Mouse (Mus musculus) gonadal fat pad, adult 2 months (tissue): ENCODE results near the gene Klhdc4. TPM values are rescaled to one million over a fixed set of nuclear protein-coding genes. Genes with fewer than 3 reads are reported as not detected.

Source experiments
- DNase-seq: peaks from one replicate; pipeline ENCODE4 v3.0.0-alpha.2; 2012; ENCODE audit warnings: low read depth
- polyA plus RNA-seq: library from polyadenylated mRNA; depleted of rRNA; stranded (reverse); fragments of >200 nt; gene quantifications from 2 replicates; pipeline ENCODE4 v1.2.3, GENCODE M21; 2012; rRNA removed

Gene Klhdc4
- polyA plus RNA-seq, result 16.5 and 22.0 TPM in 2 replicates

DNA sequence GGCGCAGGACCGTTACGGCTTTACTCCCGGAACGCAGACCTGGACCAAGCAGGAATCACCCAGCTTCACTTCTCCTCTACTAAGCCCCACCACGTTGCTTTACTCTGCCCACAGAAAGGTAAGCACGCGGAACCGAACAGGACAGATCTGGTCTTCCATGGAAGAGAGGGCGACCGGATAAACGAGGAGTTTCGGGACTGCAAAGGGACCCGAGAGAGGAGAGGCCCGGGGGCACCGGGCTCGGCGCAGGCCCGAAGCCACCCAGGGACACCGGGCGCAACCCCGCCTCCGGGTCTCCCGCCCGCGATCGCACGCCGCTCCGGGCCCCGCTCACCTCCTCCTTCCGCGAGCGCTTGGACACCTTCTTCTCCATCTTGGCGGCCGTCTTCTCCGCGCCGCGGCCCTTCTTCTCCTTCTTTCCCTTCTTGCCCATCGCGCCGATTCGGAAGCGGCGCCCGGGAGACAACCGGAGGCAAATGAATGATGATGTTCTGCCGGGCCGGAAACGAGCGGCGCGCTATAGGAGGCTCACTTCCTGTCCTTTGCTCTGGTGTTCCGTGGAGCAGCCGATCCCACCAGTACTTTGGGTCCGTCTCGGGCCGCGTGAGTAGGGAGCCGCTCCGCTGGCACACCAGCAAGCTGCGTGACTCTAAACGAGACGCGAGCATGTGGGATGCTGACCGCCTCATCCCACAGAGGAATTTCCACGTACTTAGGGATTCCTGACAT, at the start of gene Klhdc4:
Klhdc4 (minus strand) TSS at position 522 of the 729 bp plus-strand sequence.
- no peak for DNase-seq

DNA sequence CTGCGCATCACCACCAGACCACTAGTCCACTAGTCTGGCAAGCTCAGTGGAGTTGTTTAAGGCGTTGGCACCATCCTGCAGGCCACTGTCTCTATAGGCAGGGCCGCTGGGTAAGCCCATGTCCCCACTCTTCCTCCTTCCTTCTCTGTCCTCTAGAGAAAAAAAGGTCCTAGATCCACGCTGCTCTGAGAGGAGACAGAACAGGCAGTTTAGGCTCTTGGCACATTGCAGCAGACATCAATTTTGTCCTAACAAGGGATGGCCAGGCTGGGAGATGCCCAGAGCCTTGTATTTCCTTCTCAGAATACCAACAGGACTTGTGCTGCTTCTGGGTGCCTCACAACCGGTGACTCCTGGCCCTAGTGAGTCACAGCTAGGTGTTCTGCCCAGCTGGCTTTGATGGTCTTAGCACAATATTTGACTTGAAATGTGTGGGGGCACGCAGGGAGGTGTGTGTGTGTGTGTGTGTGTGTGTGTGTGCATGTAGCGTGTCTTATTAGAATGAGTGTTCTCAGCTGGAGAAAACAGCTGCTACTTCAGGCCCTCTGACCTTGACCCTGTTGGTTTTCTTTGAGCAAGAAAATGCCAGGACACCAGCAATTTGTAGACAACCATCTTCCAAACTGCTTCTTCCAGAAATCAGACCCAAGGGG, 48.6 kb upstream of the Klhdc4 start:
- no peak for DNase-seq

DNA sequence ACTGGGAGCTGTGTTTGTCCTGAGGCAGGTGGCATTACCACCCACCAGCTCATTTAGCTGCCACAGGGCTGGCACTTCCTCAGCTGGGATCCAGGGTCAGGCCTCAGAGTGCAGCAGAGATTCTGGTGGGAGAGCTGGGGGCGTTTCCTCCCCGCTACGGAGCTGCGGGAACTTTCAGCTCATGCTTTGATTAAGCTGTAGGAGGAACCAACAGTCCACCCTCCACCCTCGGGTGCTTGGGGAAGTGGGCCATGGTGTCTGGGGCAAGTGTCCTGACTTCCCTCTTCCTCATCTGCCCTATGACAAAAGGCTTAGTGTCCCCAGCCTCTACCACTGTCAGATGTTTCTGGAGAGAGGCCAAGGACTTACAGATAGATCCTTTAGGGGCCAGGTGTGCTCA, 47.8 kb upstream of the Klhdc4 start:
- DNase-seq, result no peak

DNA sequence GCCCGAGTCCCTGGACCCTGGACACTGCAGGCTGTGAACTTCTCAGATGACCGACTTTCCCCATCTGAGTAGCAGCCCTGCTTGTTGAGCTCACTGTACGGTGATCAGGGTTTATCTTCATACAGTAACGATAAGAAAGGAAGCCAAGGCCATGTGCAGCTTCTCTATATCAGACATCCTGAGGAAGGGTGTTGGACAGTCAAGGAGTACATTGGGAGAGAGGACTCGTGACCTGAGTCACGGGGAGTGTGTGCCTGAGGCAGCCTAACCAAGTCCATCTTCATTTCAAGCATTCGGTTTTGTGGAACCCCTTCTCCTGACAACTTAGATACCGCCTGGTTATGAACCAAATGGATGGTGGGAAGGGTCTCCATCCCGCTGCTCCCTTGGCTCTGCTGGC, 46.1 kb upstream of the Klhdc4 start:
- DNase-seq, result no peak

DNA sequence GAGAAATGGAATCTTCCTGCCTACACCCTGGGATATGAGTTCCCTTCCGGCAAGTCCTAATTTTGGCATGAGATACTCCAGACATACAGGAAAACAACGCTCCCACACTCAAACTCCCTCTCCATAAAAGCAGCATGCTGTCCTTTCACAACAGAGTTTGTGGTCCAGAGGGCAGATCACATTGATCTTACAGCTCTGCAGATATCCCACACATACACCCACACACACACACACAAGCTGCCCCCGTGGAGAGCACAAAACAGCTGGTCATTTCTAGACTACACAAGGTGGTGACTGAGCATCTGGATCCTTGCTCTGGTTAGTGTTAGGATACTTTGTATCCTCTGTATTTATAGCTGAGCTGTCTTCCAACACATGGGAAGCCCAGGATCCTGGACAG, 45.7 kb upstream of the Klhdc4 start:
- no peak for DNase-seq

DNA sequence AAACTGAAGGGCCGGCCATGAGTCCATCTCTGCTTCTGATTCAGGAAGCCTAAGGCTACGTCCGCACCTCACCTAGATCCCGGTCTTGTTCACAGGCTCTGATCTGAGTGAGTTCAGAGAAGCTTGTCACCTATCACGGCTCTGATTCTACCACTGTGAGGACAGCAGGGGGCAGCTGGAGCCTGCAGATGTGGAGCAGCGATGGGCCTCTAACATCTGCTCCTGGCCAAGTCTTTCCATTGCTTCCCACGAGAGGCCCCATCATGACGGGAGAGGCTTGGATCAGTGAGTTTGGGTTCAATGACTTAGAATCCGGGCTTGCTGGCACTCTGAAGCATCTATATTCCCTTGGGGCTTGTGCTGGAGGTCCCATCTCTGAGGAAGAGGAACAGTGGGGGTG, 44.7 kb upstream of the Klhdc4 start:
- no peak for DNase-seq

DNA sequence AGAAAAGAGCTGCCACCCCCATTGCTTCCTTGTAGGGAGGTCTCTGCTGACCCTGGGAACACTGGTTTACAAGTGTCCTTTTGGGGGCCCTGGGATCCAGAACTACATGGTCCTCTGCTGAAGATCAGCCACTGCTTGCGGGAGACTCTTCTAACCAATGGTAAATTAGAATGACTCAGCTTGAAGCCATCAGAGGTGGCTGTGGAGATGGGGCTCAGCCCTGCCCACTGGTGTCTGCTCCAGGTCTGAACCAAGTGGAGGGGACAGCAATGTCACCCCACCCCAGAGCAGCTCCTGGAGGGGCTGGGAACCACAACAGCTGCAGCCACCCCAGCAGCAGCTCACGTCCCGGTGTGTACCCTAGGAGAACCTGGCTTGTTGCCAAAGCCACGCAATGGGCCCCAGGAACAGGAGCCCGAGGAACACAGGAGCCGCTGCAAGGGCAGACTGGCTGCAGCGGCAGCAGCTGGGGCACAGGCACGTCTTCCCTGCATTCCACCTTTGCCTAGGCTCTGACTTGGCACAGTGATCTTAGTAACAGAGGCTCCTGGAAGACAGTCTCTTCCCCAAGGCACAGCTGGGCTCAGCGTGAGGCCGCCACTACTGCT, 42.6 kb upstream of the Klhdc4 start:
- DNase-seq, result no peak

DNA sequence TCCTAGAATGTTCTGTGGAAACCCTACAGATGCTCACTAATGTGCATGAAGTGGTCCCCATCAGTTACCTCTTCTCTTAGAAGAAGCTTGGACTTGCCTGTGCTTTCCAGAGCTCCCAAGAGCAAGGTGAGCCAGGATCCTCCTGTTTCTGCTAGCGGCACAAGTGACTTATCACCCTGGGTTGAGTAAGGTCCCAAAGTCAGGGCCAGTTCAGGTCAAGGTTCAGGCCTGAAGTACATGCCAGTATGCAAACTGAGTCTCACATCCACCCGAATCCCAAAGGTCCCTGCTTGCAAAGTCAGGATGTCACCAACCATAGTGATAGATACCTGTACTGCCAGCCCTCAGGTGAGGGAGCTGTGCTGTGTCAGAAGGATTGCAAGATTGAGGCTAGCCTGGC, 40.8 kb upstream of the Klhdc4 start:
- no peak for DNase-seq

DNA sequence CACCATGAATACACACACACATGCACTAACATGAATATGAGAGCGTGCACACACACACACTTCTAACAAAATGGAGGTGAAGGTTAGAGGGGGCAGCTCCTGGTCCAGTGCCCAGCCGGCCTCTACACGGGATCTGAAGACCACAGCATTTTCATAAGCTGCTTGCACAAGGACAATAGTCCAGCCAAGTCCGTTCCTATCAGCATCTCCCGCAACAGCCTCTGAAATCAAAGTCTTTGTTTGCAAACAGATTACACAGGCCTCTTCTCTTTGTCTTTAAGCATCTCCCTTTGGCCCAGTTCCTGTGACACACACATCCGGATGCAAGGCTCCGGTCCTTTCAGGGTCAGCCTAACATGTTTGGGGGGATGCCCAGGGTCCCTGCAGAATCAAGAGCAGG, 39.5 kb upstream of the Klhdc4 start:
- no peak for DNase-seq

DNA sequence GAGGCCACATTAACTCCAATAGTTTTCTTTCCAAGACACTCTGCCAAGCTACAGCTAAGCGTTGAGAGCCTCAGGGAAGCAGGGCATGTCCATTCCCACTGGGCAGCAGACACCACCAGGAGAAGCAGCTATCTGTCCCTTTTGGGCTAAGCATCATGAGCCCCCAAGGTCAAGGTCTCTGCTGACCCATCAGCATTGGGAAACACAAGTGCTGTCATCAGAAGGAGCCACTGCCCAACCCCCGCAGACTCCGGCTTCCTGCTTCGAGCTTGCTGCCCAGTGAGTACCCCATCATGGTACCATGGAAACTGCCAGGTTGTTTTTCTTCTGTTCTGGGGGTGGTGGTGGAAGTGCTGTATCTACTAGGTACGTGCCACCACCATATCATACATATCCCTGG, 38.8 kb upstream of the Klhdc4 start:
- no peak for DNase-seq

DNA sequence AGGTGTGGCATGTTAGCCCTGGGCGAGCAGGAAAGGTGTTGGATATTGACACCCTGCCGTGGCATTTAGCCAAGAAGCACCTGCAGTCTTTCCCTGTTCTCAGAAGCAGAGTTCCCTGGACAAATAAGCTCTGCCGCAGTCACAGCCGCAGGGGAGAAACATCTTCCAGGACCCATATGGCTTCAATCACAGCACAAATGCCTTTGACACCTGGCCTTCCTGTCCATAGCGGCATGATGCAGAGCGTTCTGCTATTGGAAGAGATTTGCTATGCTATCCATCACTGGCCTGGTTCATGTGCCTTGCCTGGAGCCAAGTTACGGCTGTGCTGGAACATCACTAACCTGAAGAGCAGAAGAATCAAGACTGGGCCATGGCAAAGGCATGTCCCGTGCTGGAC, 36.0 kb upstream of the Klhdc4 start:
- DNase-seq, result no peak

DNA sequence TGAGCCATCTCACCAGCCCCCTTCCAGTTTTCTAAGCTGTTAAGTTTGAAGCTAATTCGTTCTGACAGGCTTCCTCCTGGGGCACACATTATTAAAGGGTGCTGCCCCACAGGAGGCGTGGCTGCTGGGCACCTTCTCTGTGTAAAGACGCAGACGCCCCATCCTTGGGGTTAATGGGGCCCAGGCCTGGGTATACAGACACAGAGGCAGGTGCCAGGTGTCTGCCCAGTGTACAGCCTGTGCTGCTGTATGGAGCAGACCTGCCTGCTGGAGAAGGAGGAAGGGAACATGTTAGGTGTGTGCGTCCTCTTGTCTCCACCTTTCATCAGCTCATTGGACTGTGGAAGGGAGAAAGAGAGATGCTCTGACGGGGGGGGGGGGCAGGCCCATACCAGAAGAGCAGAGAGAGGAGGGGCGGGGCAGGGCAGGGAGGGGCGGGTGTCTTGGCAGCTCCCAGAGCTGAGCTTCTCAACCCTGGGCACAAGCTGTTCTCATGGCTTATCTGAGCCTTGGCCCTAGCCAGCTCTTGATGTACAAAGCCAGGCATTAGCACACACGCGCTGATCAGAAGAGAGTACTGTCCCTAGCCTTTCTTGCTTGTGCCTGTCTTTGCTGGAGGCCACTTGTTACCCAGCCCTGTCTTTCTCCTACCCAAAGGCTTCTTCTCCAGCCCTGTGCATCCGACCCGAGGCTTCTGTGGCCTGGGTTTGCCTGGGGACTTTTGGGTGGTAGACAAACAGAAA, 32.6 kb upstream of the Klhdc4 start:
- no peak for DNase-seq

DNA sequence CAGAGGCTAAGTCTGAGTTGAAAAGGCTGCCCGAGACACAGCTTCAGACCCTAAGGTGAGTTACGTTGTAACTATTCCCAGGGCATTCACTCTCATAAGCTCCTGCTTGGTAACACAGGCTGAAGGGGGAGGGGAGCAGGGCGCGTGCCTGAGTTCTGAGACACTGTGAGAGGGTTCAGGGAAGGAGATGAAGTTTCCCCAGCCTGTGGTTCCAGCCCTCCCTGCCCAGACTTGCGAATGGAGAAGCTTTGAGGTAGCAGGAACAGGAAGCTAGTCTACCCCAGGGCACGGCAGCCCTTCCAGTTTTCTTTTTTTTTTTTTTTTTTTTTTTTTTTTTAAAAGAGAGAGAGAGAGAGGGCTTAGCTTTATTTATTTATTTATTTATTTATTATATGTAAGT, 31.9 kb upstream of the Klhdc4 start:
- no peak for DNase-seq

DNA sequence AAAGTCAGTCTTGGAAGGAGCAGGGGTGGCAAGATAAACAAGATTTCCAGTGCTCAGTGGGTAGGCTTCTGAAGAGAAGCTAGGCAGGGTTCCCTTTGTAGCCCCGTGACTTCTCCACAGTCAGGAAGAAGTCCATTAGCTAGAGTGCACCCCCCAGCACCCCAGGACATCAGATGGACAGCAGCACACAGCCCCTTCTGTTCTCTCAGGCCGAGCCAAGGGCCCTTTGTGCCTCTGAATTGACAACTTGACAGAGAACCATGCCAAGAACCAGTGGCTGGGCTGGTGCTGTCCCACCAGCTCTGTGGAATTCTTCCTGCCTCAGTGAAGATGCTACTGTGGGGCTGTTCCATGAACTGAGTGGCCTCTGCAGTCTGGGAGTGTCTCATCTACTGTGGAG, 28.4 kb upstream of the Klhdc4 start:
- no peak for DNase-seq

DNA sequence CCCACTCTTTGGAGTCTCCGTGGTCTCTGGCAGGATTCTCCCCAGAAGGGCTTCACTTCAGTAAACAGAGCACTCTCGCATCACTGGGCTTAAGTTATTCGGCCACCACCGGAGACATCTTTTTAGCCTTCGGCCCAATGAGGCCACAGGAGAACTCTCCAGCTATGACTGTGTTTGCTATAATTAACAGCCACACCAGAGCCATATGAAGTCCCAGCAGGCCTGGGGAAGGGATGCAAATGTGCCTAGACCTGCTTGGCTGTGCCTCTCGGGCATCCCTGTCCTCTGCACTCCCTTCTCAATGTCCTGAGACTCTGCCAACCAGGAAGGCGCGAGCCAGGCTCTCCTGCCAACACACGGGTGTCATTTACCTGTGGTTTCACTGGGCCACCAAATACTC, 28.0 kb upstream of the Klhdc4 start:
- no peak for DNase-seq

DNA sequence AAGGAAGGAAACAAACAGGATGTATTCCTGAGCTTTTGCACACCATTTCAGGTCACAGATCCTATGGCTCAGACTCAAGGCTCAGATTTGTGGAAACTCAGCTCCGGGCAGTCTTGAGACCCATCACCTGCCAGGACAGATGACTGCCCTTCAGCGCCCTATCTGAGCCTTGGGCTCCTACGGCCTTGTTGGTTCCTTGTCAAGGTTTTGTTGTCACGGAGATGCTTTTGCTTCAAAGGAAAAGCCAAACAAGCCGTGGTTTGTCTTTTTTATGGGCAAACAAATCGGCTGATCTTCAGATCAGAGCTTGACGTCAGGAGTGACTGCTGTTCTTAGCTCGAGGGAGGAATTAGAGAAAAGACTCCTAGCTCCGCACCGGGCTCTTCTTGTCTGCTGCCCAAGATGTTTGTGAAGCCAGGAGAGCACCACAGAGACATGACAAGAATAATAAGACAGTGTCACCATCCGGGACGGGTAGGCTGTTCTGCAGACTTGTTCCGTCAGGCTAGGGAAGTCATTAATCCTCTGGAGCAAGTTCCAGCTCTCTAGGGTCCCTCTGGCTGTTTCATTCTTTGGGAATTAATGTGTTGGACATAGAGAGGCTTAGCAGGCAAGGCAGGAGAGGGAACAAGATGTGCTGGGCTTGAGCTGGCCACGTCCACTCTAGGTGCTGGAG, 26.8 kb upstream of the Klhdc4 start:
- no peak for DNase-seq

DNA sequence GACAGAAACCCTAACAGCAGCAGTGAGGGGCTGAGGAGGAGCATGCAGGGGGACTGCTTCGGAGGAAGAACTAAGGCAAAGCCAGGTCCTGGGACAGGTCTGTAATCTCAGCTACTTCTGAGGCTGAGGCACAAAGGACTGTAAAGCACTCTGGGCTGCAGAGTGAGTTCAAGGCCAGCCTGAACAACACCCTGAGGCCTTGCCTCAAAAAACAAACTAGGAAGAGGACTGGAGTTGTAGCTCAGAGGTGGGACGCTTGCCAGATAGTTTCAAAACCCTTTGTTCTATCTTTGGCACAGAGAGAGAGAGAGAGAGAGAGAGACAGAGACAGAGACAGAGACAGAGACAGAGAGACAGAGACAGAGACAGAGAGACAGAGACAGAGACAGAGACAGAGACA, 24.2 kb upstream of the Klhdc4 start:
- no peak for DNase-seq

DNA sequence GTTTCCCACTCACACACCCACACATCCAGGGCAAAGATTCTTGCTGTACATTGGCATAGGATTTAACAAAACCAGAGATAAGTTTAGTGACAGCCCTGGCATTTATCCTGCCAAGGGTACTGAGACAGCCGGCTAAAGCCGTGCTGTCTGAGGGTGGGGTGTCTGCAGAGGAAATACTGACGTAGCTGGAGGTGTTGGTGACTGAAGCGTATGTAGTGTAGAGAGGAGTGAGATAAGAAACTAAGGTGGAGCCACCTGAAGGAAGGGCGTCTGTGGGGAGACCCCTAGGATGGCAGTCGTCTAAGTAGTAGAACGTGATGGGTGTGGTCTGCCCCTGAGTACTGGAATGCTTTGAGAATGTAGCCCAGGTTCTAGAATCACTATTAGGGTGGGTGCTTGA, 23.1 kb upstream of the Klhdc4 start:
- DNase-seq, result no peak

DNA sequence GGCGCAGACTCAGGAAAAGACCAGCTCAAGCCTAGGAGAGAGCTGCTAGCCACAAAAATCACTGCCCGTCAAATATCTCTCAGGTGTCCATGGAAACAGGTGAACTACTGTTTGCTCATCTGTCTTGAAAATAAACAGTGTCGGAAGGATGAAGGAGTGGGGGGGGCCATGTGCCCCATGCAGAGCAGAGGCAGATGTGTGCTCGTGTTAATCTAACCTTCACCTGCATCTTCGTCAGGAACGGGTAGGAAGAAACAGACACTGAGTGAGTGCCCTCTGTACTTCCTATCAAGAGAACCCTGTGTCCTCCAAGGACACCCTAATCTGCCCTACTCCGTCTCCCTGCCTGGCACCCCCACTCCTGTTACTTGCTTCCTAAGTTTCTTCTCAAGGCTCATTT, 22.3 kb upstream of the Klhdc4 start:
- DNase-seq, result no peak

DNA sequence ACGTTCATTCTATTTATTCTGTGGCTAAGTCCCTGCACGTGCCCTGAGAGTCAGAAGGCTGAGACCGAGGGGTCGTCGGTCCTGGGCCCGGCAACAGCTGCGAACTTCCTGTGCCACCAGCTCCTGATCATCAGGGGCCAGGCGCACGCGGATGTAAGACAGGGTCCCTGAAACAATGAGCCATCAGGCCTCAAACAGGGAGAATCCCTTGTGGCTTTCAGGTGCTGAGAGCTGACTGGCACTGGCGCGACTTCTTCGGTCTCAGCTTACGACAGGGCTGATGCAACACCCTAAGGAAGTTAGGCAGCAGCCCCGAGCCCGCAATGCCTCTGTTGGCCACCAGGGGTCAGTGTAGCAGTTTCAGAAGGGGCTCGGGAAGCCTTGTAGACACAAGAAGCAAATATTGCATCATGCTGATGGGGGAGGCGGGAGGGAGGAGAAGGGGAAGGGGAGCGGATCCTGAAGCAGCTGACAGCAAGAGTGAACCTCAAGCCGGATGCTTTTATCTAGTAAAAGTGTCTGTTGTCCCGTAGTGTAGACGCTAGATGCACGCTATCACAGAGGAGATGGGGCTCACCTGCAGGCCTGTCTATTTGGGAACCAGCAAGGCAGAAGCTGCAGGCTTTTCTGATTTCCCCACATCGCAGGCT, 21.6 kb upstream of the Klhdc4 start:
- DNase-seq, result no peak

DNA sequence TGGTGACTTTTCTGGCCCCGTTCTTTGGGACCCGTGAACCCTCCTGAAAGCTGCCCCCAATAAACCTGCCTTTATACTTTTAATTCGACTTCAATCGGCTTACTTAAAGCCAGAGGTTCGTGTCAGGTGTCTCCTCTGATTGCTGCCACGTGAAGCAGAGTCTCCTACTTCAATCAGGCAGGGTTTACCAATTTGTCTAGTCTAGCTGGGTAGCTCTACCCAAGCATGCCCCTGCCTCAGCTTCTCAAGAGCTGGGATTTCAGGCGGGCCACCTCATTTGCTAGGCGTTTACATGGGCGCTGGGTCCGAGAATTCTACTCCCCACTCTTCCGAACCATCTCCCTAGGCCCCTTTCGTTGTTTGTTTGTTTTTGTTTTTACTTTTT, 21.1 kb upstream of the Klhdc4 start:
- DNase-seq, result no peak

DNA sequence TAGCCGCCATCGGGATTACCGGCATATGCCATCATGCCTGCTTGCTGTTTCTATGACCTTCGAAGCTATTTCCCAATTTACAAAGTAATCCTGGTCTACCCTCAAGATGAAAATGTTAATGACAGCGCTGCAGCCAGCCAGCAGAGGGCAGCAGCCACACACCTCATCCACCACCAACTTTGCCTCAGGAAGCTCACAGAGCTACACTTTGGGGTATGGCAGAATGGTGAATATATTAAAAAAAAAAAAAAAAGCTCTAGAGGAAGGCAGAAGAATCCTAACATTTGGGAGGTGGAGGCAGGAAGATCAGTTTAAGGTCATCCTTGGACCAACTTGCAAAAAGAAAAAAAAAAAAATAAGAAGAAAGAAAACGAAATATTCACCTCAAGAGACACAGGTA, 20.6 kb upstream of the Klhdc4 start:
- no peak for DNase-seq
